Mouse (Mus musculus) gastrocnemius, postnatal 25 days (tissue): ENCODE results near the gene Muc5ac. TPM values are rescaled to one million over a fixed set of nuclear protein-coding genes. Genes with fewer than 3 reads are reported as not detected.
A peak's percentile ranks its signal among the peaks of the same experiment; 100 is the strongest.
"Not testable (repeated sequence)": the region's sequence is repeated elsewhere in the genome, so short reads cannot be mapped to it uniquely, and the experiment has no call there.

ENCODE experiments used
- DNase-seq: peaks from one replicate; pipeline ENCODE4 v3.0.0; 2022
- long read RNA-seq, 2 experiments: library from polyadenylated mRNA; stranded (forward); transcript quantifications; one replicate each; pipeline ENCODE4 v2.0.0; 2021
- total RNA-seq, 2 experiments: library from RNA; stranded (reverse); gene quantifications; 1 replicate in 1 of 2; 2 replicates in 1 of 2; pipeline ENCODE4 v1.2.3; 2021

Muc5ac gene
- not detected for total RNA-seq
- long read RNA-seq, experiment 1: 0 reads
- long read RNA-seq, experiment 2: 0 reads

DNA sequence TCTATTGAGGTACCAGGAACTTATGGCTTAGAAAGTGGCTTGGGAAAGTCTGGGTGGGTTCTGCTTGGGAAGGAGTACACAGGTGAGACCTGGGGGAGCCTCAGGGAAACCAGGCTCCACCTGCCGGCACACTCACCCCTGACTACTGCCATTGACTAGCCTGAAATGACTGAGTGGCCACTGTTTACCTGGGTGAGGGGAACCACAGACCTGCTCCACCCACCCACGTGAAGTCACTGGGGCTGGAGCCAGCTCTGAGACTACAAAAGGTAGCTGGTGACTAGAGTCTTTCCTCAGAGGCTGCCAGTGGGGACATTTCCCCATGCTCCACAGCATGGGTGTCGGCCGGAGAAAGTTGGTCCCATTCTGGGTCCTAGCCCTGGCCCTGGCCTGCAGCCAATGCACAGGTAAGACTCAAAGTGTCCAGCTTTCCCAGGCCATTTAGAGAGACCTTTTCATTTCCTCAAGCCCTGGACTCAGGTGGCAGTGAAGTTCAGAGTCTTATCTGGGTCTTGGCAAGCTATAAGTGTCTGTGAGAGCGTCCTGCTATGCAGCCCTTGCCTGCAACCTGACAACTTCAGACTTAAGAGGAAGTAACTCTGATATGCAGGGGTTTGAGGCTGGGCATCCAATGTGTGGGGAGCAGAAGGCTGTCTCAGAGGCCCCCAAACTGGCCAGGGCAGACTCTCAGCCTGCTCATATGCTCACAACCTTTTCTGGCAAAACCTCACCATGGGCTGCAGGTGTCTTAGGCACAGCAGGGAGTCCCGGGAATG lies at the start of gene Muc5ac:
Gene Muc5ac (plus strand): TSS at position 296 of the 776 bp plus-strand sequence.
- DNase-seq: no peak

DNA sequence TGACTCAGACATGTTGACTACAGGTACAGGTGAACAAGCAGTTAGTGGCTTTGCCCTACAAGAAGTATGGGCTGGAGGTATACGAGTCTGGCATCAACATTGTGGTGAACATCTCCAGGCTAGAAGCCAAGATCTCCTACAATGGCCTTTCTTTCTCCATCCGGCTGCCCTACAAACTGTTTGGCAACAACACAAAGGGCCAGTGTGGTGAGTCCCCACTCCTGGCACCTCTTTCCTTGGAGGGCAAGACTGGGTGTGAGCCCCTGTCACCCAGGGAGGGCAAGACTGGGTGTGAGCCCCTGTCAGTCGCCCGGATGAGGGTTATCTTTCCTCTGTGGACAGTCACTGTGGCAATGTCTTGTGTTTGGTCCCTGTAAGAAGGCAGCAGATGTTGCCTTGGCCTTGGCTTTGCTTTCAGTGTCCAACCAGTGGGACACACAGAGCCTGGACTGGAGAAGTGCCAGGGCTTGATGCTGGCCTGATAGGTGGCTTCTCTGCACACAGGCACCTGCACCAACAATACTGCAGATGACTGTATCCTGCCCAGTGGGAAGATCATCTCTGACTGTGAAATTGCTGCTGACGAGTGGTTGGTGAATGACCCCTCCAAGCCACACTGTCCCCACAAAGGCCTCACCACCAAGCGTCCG lies 41.2 kb upstream of the Muc5ac start:
- no peak for DNase-seq

DNA sequence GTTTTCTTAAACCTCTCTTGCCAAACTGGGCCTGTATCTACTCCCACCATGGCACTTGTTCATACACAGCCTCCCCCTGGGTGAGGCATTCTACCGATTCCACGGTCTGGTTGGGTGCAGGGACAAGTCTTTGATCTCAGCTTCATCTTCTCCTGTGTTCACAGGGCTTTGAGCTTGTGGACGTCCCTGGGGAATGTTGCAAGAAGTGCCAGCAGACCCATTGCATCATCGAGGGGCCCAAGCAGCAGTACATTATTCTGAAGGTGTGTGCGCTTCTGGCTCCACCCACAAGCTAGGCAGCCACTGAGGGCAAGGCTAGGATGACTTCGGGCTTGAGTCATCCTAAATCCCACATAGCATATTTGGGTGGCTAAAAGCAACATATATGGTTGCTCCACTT lies 36.3 kb upstream of the Muc5ac start:
- no peak for DNase-seq

DNA sequence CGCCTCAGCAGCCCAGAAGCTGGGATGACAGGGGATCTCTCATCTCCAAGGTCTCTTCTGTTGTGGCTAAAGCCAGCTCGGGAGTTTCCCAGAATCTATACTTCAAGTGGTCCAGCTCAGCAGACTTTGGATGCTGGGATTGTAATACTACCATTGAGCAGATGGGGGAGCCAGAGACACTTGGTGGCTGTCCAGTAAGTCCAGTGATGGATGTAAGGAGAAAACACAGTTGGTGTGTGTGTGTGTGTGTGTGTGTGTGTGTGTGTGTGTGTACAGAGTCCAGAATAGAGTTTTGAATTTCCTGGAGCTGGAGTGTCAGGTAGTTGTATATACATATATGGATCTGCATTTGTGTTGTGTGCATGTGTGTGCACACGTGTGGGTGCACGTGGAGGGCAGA lies 32.9 kb upstream of the Muc5ac start:
- no peak for DNase-seq

DNA sequence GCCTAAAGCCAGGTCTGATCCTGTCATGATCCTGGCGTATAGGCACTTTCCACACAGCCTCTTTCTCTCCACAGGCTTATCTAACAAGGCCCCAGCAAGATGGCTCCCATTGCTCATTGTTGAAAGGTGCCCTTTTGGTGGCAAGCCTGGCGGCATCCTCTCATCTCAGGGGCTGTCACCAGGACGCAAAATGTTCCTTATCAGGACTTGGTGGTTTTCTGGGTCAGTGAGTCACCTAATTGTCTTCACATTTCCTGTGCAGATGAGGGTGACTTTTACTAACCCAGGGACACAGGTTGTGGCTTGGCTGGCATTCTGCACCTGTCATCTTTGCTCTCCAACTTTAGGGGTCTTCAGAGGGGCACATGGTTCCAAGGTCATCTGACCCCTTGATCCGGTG lies 30.5 kb upstream of the Muc5ac start:
- DNase-seq: no peak

DNA sequence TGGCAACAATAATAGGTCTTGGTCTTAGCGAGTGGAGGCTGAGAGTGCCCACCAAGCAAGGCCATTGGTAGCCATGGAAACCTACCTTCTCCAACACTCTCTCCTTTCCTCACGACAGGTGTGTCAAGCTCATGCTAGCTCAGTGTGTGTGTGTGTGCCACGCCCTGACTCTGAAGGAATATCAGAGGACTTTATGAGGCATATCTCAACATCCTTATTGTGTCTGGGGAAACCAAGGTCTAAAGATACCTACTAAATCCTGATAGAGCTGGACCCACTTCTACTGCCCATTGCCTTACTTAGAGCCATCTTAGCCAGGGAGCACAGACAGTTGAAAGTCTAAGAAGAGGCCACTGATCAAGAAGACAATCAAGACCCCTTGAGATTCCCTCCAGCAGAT lies 18.3 kb upstream of the Muc5ac start:
- DNase-seq: no peak

DNA sequence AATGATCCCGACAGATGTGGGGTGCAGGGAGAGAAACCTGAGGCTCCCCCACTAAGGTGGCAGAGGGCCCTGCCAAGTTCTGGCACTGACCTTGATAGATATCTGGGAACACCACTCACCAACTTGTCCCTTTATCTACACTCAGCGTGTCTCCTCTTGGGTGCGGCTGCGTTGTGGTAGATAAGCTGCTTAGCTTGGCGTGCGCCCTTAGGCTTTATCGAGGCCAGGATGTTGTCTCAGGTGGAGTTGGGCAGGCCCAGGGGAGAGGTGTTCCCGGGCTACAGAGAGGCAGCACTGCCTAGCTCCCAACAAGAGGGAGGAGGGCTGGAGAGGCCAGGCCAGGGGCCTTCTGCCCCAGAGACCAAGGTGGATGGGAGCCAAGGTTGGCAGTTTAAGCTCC lies 17.8 kb upstream of the Muc5ac start:
- no peak for DNase-seq

DNA sequence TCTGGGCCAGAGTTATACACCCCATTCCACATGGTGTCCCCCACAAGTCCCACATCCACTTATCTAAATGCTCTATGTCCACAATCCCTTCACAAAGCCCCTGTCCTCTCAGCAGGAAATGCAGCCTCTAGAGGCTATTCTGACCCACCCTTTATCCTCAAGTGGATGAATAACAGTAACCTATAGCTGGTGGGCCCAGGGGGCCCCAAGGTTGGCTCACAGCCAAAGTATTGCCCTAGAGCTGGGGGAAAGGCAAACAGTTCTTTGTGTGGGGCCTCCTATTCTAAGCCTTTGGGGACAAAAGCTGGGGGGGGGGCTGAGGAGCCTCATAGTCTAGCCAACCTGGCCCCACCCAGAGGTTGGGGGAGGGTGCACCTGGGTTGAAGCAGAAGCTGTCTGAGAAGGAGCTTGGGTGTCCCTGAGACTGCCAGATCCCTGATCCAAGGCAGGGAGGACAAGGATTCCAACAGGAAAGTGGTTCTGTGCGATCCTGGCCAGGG lies 16.7 kb upstream of the Muc5ac start:
- DNase-seq: no peak

DNA sequence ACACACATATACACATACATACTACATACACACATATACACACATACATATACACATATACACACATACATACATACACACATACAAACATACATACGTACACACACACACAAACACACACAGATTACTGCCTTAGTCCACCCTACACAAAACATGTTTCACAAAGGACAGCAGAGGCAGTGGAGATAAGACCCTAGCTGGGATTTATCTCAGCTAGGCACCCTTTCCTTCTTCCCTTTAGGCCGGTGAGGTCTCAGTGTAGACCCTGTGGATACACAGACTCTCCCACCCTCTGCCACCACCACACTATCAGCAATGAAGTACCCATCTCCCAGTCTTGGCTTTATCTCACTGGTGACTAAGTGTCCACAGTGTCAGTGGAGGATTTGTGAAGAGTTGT lies 13.9 kb upstream of the Muc5ac start:
- DNase-seq: no peak

DNA sequence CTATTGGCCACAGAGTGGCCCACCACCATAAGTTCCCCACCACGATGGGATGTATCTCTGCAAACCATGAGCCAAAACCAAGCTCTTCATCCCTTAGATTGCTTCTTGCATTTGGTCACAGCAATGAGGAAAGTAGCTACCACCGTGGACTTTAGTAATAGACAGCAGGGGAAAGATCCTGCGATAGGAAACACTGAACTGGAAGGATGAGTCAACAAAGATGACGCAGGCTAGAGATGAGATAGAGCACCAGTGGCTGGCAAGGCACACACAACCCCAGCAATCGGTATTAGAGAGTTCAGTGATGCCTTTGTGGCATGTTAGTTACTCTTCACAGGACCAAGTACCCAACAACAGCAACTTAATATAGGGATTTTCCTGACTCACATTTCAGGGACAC lies 12.6 kb upstream of the Muc5ac start:
- no peak for DNase-seq

DNA sequence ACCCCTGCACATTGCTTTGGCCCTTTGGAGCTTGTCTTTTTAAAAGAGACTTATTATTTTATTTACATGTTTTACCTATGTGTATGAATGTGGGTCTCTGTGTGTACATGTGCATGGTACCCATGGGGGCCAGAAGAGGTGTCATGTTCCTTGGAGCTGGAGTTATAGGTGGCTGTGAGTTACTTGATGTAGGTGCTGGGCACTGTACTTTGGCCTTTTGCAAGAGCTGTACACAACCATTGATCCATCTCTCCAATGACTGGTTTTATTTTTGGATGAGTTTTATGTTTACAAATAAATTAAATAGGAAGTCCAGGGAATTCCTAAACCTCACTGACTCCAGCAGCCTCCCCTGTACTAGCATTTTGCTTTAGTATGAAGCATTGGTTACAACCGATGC lies 5.5 kb downstream of the Muc5ac start:
- no peak for DNase-seq

DNA sequence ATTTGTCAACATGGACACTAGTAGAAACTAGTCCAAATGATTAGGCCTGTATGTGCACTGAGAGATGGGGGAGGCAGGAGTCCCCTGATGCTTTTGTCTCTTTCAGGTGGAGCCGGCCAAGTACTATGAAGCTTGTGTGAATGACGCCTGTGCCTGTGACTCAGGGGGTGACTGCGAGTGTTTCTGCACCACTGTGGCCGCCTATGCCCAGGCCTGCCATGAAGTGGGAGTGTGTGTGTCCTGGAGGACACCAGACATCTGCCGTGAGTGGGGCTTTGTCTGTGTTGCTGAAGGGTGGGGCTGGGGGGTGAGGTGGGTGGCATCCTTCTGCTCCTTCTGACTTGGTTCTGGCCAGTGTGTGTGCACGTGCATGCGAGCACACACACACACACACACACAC lies 14.4 kb downstream of the Muc5ac start:
- DNase-seq: no peak

DNA sequence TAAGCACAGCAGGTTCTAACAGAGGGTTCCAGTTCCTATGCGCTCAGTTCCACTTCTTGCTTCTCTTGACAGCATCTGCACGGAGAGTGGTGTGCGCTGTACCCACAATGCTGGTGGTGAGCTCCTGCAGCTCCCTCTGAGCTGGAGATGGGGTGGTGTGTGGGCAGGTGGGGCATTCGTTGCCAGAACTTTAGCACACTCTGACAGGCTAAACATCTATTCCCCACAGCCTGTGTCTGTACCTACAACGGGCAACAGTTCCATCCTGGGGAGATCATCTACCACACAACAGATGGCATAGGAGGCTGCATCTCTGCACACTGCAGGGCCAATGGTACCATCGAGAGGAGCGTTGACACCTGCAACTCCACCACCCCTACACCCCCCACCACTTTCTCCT lies 16.6 kb downstream of the Muc5ac start:
- DNase-seq: no peak

DNA sequence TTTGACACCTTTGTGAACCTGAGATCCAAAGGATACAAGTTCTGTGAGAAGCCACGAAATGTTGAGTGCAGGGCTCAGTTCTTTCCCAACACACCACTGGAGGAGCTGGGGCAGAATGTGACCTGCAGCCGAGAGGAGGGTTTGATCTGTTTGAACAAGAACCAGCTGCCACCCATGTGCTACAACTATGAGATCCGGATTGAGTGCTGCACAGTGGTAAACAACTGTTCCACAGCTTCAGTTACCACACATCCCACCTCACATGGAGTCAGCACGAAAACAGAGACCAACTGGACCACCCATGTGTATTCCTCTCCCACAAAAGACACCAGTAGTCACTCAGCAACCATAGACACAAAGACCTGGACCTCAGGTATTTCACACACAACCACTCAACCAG lies 19.1 kb downstream of the Muc5ac start:
- DNase-seq: not testable (repeated sequence)

DNA sequence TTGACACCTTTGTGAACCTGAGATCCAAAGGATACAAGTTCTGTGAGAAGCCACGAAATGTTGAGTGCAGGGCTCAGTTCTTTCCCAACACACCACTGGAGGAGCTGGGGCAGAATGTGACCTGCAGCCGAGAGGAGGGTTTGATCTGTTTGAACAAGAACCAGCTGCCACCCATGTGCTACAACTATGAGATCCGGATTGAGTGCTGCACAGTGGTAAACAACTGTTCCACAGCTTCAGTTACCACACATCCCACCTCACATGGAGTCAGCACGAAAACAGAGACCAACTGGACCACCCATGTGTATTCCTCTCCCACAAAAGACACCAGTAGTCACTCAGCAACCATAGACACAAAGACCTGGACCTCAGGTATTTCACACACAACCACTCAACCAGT lies 21.2 kb downstream of the Muc5ac start:
- DNase-seq: not testable (repeated sequence)

DNA sequence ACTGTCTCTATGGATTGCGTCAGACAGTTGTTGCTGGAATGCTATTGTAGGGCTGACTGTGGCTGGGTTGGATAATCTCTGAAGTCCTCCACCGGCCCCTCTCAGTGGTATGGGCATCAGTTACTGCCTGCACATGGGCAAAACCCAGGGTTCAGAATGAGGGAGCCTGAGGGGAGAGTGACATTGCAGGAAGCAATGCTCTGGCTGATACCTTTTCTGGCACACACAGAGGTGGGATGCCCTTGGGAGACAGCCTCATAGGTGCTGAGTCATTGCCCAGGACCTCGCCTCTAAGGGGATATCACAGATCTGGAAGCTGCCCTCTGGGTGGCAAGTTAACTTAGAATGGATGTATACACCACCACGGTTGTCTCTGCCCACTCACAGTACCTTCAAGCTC lies 24.5 kb downstream of the Muc5ac start:
- DNase-seq: no peak

DNA sequence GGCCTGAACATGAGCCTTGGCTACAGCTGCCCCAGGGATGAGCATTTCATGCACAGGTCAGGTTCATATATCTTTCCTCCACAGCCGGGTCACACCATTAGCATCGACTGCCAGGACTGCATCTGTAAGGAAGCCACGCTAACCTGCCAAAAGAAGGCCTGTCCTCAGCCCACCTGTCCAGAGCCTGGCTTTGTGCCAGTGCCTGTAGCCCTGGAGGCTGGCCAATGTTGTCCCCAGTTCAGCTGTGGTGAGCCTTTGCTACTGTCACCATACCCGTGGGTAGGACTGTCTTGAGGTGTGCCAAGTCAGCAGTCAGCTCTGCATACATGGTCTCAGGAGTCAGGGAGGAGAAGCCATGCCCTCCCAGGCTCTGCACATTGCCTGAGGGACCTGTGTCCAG lies 26.6 kb downstream of the Muc5ac start:
- DNase-seq: peak; percentile 19

DNA sequence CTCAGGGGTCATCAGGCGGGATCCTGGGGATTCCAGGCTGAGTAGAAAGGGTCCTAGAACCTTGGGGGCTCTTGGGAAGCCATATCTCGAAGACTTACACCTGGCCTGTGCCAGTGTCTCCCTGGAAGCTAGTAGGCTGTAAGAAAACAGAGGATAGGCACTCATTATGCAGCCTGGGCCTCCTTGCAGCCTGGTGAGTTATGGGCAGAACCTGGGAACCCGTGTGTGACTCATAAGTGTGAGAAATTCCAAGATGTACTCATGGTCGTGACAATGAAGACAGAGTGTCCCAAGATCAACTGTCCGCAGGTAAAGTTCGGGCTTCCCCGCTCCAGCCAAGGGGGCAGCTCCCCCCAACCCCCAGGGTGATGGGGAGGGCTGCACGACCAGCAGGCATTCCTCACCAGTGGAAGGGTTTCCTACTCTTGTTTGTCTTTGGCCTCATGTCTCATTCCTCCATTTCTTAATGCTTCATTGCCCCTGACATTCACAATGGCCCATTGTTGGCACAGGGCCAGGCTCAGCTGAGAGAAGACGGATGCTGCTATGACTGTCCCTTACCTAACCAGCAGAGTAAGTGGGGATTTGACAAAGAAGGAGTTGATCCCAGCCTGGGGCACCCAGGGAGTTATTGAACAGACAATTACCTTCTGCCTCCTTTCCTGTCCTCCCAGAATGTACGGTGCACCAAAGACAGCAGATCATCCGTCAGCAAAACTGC lies 28.7 kb downstream of the Muc5ac start:
- no peak for DNase-seq

DNA sequence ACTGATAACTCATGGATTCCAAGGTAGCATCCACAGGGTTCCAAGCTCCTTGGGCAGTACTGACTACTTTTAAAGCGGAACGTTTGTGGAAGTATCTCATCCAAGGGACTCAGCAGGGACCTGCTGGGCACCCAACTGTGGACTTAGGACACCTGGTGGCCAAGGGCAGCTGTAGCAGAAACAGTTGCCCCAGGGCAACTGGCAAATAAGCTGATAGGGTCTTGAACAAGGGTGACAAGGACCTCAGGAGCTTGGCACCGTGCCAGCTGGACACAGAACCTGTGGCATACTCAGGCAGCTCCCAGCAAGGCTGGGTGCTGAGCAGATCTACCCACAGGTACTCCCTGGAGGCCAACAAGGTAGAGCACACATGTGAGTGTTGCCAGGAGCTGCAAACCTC lies 29.5 kb downstream of the Muc5ac start:
- no peak for DNase-seq

DNA sequence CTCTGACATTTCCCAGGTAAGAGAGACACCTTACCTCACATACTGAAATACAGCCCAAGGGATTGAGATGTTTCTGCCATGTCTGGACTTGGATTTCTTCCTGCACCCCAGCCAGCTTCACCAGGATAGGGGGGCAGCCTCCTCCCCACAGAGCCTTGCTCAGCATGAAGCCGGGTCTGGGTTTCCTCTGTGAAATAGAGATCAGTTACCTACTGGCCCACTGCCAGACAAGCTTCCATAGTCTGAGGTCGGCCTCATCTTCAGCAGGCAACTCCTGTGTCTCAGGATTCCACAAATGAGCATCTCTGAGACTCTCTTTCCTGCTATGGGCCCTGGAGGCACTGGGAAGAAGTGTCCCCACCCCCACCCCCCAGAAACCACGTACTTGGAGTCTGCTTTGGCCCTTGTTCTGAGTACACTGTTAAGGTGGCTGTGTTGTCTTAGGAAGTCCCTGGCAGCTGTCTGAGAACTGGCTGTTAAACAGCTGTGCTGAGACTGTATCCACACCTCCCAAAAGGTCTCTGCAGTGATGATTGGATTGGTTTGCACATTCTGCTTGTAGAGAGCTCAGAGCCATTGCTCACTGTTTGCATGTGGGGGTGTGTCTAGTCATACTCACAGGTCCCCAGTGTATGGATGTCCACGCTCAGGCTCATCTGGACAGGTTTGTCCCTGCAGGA lies 34.0 kb downstream of the Muc5ac start:
- no peak for DNase-seq

DNA sequence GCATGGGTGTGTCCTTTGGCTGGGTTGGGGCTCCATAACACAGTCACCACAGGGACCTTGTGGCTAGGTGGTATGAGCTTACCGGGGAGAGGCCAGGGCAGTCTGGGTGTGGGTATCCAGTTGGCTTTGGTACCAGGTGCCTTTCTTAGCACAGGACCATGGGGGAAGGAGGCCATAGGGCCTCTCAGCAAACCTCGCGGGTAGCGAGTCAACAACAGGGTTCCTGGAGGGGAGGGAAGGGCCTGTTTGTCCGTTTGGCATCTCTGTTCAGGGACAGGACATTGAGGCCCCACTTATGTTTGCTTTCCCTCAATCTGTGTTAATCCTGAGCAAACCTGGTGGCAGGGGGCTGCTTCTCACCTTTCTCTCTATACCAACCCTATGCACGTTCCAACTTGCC lies 34.9 kb downstream of the Muc5ac start:
- DNase-seq: no peak

DNA sequence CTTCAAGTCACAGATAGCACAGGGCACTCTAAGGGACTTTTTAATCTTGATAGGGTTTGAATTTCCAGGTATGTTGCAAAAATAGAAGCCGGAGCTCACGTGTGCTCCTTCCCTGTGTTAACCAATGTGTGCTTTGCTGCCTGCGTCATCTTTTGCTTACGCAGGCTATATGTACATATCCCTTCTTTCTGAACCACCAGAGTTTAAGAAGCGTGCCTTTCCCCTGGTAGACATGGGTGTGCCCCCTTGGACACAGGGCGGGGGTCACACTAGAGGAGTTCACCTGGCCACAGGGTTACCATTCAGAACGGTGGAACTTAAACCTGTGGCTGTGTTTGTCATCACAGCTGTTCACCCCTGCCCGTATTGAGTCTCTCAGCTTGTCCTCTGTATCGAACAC lies 35.6 kb downstream of the Muc5ac start:
- DNase-seq: no peak

DNA sequence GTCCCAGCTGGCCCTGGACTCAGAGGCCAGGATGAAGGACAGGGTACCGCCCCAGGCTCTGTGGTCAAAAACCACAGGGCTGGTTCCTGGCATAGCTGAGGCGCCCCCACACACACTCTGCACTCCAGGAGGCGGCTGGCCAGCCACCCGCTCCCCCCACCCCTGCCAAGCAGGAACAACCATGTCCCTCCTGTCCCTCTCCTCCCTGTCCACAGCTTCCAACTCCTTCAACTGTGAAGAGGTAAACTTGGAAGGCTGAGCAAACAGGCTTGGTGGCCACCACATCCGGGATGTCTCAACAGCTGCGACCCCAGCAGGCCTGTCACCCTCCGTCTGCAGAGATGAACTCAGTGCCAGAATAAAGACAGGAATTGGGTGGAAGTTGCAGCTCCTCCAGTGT lies 47.2 kb downstream of the Muc5ac start:
- DNase-seq: no peak
